Mouse (Mus musculus) embryonic facial prominence, embryonic 10.5 days (tissue): ENCODE measurements at regions not wholly inside any gene's neighbourhood (a gene's known extent, or its start where the extent isn't known, plus 50 kb on each side); places are given as distances from the start of the nearest gene placed in this dataset.

Source experiments
- DNase-seq: peaks from one replicate; pipeline ENCODE4 v3.0.0-alpha.2; 2017; ENCODE audit warnings: low spot score
- H3K27ac ChIP-seq: fragments of 300-500 bp; sonication (generic); replicated peaks from 2 replicates; pipeline ENCODE4 v1.5.1; 2016; ENCODE audit warnings: mild to moderate bottlenecking
- H3K27me3 ChIP-seq: fragments of 300-500 bp; sonication (generic); replicated peaks from 2 replicates; pipeline ENCODE4 v1.6.1; 2016; ENCODE audit warnings: low read depth, mild to moderate bottlenecking; ENCODE audit not compliant: poor library complexity, severe bottlenecking
- H3K36me3 ChIP-seq: fragments of 300-500 bp; sonication (generic); replicated peaks from 2 replicates; pipeline ENCODE4 v1.6.1; 2016; ENCODE audit warnings: mild to moderate bottlenecking, moderate library complexity
- H3K4me1 ChIP-seq: fragments of 300-500 bp; sonication (generic); 2 replicates; pipeline ENCODE4 v1.6.1; 2016
- H3K4me3 ChIP-seq: fragments of 300-500 bp; sonication (generic); 2 replicates; pipeline ENCODE4 v1.5.1; 2016; ENCODE audit warnings: mild to moderate bottlenecking, moderate library complexity
- H3K9me3 ChIP-seq: fragments of 300-500 bp; sonication (generic); 2 replicates; pipeline ENCODE4 v1.6.1; 2016; ENCODE audit warnings: mild to moderate bottlenecking
- WGBS: fragments of 180-500 bp; shearing (Covaris S2); methylation state at CpG from one replicate; pipeline ENCODE4 v1.1.7; 2016; 5-methylcytosine and 5-hydroxymethylcytosine counted together

DNA sequence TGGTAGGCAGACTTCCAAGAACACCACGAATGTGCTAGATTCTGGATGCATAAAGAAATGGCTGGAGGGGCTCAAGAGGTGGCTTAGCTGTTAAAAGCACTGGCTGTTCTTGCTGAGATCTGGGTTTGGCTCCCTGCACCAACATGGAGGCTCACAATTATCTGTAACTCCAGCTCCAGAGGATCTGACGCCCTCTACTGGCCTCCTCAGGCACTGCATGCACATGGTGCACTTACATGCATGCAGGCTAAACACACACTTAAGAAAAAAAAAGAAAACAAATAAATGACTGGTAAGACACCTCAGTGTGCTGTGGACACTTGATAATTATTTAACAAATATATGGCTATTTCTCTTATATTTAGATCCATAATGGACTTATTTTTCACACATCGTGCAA lies 139.2 kb upstream of the Foxd3 start:
- H3K27me3 ChIP-seq, result no peaks in the 10 kb centered on the region
- H3K4me1 ChIP-seq, result no peaks in the 10 kb centered on the region
- H3K4me3 ChIP-seq, result no peak overlapping the region
- no peak overlapping the region for H3K27ac ChIP-seq
- no peaks in the 10 kb centered on the region for H3K9me3 ChIP-seq
- WGBS, result 87% methylated on average over 3 of the region's 3 CpGs
- no peak for DNase-seq
- no peaks in the 10 kb centered on the region for H3K36me3 ChIP-seq

DNA sequence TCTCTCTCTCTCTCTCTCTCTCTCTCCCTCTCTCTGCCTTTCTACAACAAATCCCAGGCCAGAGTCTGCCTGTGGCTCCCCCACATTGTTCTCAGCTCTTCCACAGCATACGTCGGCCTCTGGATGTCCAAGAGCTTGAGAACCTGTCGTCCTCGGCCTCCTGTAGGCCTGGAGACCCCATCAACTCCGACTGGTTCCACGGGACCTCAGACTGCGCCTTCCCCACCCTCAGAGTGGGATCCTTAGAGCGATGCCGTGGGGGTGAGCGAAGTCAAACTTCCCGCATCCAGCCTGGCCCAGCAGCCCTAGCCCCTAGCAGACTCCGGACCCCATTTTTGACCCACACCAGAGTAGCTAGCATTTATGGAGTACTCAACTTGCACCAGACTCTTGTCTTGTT lies 128.7 kb upstream of the Foxd3 start:
- Histone ChIP-seq H3K27me3 (no peaks in the 10 kb centered on the region), H3K36me3 (no peaks in the 10 kb centered on the region), H3K4me1 (no peaks in the 10 kb centered on the region; the same call in 1 of the 2 replicates), H3K4me3 (no peak overlapping the region), H3K9me3 (no peaks in the 10 kb centered on the region), H3K27ac (no peak overlapping the region)
- no peak for DNase-seq
- 90% methylated on average over 12 of the region's 12 CpGs for whole genome bisulfite sequencing

DNA sequence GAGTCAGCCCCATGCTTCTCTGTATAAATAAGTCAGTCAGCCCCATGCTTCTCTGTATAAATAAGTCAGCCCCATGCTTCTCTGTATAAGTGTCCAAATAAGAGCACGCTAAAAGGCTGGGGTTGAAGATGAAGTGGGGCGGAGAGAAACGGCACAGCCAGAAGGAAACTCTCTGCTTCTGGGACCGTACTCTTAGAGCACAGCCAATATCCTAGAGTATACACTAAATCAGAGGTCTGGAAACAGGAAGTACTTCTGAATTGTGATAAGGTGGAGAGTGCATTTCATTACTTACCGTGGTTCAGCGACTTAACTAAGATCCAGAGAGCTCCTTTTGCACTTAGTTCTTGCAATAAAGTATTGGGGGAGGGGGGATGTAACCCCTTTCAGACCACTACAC lies 112.1 kb upstream of the Foxd3 start:
- no peaks in the 10 kb centered on the region for H3K9me3 ChIP-seq
- no peak overlapping the region for H3K27ac ChIP-seq
- DNase-seq, result no peak
- no peaks in the 10 kb centered on the region for H3K36me3 ChIP-seq
- WGBS, result 84% methylated on average over 6 of the region's 6 CpGs
- no peaks in the 10 kb centered on the region for H3K27me3 ChIP-seq
- H3K4me1 ChIP-seq, result no peaks in the 10 kb centered on the region
- no peak overlapping the region for H3K4me3 ChIP-seq

DNA sequence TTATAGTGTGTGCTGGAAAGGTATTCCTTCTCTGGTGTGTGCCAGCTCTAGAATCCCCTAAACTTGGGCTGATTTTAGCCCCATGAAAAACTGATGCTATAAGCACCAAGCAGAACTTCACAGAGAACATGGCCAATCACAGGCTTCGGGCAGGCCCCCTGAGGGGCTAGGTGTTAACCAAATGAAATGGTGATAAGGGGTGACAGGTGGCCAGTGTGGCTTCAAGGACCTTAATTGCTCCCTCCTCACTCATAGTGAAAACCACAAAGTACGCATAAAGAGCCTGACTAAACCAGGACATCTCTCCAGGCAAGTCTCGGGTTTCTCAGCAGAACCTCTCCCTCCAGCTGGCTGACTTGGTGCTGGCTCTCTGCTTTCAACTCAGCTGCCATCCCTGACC lies 110.4 kb upstream of the Foxd3 start:
- H3K27me3 ChIP-seq, result no peaks in the 10 kb centered on the region
- no peak for DNase-seq
- 57% methylated on average over 3 of the region's 3 CpGs for WGBS
- no peak overlapping the region for H3K27ac ChIP-seq
- H3K9me3 ChIP-seq, result no peaks in the 10 kb centered on the region
- H3K36me3 ChIP-seq, result no peaks in the 10 kb centered on the region
- H3K4me3 ChIP-seq, result no peak overlapping the region
- no peaks in the 10 kb centered on the region for H3K4me1 ChIP-seq

GRCm38 (mm10) chr4:99557963-99558362 lies 98.1 kb upstream of the Foxd3 start:
- WGBS, result 45% methylated on average over 5 of the region's 5 CpGs
- peaks cover 60% of the 10 kb centered on the region for H3K27me3 ChIP-seq

GRCm38 (mm10) chr4:99560604-99561003 lies 95.5 kb upstream of the Foxd3 start:
- Histone ChIP-seq H3K4me1 (peaks cover 15% of the 10 kb centered on the region), H3K36me3 (no peaks in the 10 kb centered on the region), H3K27ac (no peak overlapping the region), H3K9me3 (no peaks in the 10 kb centered on the region), H3K27me3 (peaks cover 78% of the 10 kb centered on the region), H3K4me3 (no peak overlapping the region)
- WGBS, result 42% methylated on average over 8 of the region's 8 CpGs
- no peak for DNase-seq

More at GRCm38 (mm10) chr4:99557963-99558362, 98.1 kb upstream of the Foxd3 start:
- no peaks in the 10 kb centered on the region for H3K36me3 ChIP-seq
- H3K4me3 ChIP-seq, result no peak overlapping the region
- no peak for DNase-seq
- no peak overlapping the region for H3K27ac ChIP-seq
- H3K9me3 ChIP-seq, result no peaks in the 10 kb centered on the region
- peaks cover 12% of the 10 kb centered on the region for H3K4me1 ChIP-seq

DNA sequence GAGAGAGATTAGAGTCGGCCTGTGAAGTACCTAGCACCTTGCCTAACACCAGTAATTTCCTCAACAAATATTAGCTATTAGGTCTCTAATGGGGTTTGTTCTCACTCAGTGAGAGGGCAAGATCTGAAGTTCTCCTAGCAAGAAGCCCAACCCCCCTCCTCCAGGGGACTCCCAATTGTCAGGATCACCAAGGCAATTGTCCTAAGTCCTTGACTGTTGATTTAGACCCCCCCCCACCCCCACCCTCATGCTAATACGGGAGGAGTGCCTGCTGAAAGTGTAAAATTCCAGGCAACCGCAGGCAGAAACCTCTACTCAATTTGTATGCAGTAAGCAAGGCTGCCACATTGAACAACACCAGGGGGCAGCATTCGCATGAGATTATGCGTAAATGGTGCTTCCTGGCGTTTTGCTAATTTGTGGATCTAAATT lies 94.6 kb upstream of the Foxd3 start:
- 10% methylated on average over 6 of the region's 6 CpGs for WGBS
- no peak overlapping the region for H3K4me3 ChIP-seq
- peaks cover 15% of the 10 kb centered on the region for H3K4me1 ChIP-seq
- no peak overlapping the region for H3K27ac ChIP-seq
- H3K36me3 ChIP-seq, result no peaks in the 10 kb centered on the region
- DNase-seq, result peak; percentile 36
- peaks cover 82% of the 10 kb centered on the region for H3K27me3 ChIP-seq
- H3K9me3 ChIP-seq, result no peaks in the 10 kb centered on the region

DNA sequence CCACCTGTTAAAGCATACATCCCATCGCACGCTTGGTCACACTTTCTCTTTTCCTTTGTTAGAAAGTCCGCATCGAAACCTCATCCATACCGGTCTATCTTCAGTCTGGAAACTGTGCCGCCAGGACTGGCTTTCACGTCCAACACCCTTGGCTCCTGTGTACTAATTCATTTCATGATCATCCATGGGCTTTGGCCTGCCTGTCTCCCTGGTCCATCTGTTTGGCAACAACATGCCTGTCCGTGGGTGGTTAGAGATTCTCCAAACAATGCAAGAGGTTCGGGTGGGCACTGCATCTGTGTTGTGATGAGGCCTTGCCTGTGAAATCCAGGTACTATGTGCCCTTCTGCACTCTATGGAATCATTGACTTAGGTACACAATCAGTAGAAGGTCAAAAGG lies 90.7 kb upstream of the Foxd3 start:
- no peak for DNase-seq
- 92% methylated on average over 9 of the region's 9 CpGs for WGBS
- no peak overlapping the region for H3K4me3 ChIP-seq
- H3K36me3 ChIP-seq, result no peaks in the 10 kb centered on the region
- peaks cover 15% of the 10 kb centered on the region for H3K4me1 ChIP-seq
- H3K27me3 ChIP-seq, result peaks cover 76% of the 10 kb centered on the region
- H3K9me3 ChIP-seq, result peaks cover 5% of the 10 kb centered on the region
- H3K27ac ChIP-seq, result no peak overlapping the region

- Histone ChIP-seq H3K27me3 (peaks cover 95% of the 10 kb centered on the region), H3K4me1 (peaks cover 13% of the 10 kb centered on the region), H3K9me3 (peaks cover 5% of the 10 kb centered on the region), H3K27ac (no peak overlapping the region; the same call in 1 of the 2 replicates), H3K4me3 (peak overlapping the region; percentile 51), H3K36me3 (no peaks in the 10 kb centered on the region)
- WGBS, result 3% methylated on average over 33 of the region's 33 CpGs
- peak; percentile 65 for DNase-seq
Measured at GRCm38 (mm10) chr4:99572841-99573642, 83.1 kb upstream of the Foxd3 start.

DNA sequence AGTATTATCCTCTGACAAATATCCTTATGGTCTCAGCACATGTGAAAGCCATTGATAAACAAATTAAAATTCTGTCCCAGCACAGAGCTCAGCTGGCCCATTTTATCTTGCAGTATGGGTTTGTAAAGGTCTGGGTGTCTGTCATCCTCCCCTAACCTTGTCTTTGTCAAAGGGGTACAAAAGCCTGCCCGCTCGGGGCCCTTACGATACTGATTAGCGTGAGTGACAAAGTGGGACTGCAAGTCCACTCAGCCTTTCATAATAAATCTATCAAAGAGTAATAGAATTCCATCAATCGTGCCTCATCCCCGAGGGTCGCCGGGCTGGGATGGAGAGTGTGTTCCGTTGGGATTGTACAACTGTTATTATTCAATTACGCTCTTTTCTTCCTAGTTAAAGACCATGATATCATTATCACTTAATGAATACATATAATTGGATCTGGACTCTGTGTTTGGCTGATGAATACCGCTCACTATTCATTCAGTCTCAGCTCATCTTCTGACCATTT lies 82.0 kb upstream of the Foxd3 start:
- H3K27ac ChIP-seq, result no peak overlapping the region
- no peak overlapping the region for H3K4me3 ChIP-seq
- H3K9me3 ChIP-seq, result no peaks in the 10 kb centered on the region
- H3K36me3 ChIP-seq, result no peaks in the 10 kb centered on the region
- H3K4me1 ChIP-seq, result peaks cover 13% of the 10 kb centered on the region
- DNase-seq, result peak; percentile 26
- peaks cover 100% of the 10 kb centered on the region for H3K27me3 ChIP-seq
- 31% methylated on average over 11 of the region's 11 CpGs for WGBS

DNA sequence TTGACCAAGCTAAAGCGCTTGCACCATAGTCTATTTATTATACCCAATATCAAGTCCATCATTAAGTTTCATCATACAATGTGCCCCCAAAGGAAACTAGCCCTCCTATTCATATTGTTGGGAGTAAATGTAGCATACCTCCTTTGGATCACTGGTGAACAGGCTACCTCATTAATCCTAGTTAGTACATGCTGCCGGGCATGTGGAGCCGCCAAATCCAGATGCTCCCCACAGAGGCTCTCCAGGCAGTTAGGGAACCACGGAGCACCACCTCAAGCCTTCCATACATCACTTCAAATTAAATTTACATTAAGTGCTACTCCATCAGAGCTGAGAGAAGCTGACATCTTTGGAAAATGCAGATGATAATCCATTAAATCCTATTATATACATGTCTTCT lies 81.1 kb upstream of the Foxd3 start:
- Histone ChIP-seq H3K27me3 (peaks cover 94% of the 10 kb centered on the region), H3K9me3 (no peaks in the 10 kb centered on the region), H3K4me1 (peaks cover 13% of the 10 kb centered on the region), H3K27ac (no peak overlapping the region), H3K36me3 (no peaks in the 10 kb centered on the region), H3K4me3 (no peak overlapping the region)
- WGBS, result 40% methylated on average over 4 of the region's 4 CpGs
- DNase-seq, result no peak

- WGBS, result 72% methylated on average over 5 of the region's 5 CpGs
- H3K4me1 ChIP-seq, result no peaks in the 10 kb centered on the region
- no peaks in the 10 kb centered on the region for H3K9me3 ChIP-seq
- no peak overlapping the region for H3K27ac ChIP-seq
- peaks cover 16% of the 10 kb centered on the region for H3K27me3 ChIP-seq
- H3K4me3 ChIP-seq, result no peak overlapping the region
- no peak for DNase-seq
- no peaks in the 10 kb centered on the region for H3K36me3 ChIP-seq
Measured at GRCm38 (mm10) chr4:99597781-99598180, 58.3 kb upstream of the Foxd3 start.

DNA sequence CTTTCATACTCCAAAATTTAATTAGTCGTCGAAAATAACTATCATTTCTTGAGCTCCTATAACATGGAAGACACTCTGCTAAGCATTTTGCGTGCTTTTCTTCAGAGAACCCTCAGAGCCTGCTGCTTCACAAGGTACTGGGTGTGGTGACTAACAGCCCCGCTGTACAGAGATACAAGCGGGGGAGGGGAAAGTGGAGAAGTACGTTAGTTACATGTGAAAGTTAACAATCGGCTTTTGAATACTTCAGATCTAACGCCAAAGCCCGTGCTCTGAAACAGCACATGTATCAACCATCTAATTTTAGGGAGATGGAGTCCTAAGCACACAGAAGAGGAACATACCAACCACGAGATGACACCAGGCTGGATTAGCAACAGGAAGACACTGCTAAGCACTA lies 55.4 kb upstream of the Foxd3 start:
- Histone ChIP-seq H3K9me3 (no peaks in the 10 kb centered on the region), H3K27ac (no peak overlapping the region), H3K27me3 (peaks cover 17% of the 10 kb centered on the region), H3K4me3 (0 out of 2 replicates have a peak overlapping the region, but pooled peaks have one; percentile 2), H3K4me1 (no peaks in the 10 kb centered on the region), H3K36me3 (no peaks in the 10 kb centered on the region)
- DNase-seq, result no peak
- WGBS, result 45% methylated on average over 10 of the region's 10 CpGs
